Mouse (Mus musculus) 3134 (cell line): ENCODE measurements at regions not wholly inside any gene's neighbourhood (a gene's known extent, or its start where the extent isn't known, plus 50 kb on each side); places are given as distances from the start of the nearest gene placed in this dataset.
A peak's percentile ranks its signal among the peaks of the same experiment; 100 is the strongest.

ENCODE experiments used
- DNase-seq: peaks from one replicate; pipeline ENCODE4 v3.0.0-alpha.2; 2011; ENCODE audit warnings: low spot score; ENCODE audit not compliant: insufficient read length; ENCODE audit errors: extremely low read depth

DNA sequence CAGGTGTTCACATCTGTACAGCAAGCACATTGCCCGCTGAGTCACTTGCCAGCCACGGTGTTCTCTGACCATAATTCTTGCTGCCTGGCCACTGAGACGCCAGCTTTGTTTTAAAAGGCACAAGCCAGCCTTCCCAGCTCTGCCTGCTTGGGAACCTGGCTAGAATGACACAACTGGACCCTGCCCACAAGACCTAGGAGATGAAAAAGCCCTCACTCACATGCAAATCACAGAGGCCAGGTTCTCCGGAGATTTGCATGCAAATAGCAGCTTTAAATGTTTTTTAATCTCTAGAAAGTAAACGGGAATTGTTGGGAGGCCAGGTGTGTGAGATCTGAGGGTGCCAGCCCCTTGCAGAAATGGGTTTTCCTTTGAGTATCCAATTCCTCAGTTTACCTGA, 71.9 kb downstream of the 1810010D01Rik start:
- DNase-seq = no peak

DNA sequence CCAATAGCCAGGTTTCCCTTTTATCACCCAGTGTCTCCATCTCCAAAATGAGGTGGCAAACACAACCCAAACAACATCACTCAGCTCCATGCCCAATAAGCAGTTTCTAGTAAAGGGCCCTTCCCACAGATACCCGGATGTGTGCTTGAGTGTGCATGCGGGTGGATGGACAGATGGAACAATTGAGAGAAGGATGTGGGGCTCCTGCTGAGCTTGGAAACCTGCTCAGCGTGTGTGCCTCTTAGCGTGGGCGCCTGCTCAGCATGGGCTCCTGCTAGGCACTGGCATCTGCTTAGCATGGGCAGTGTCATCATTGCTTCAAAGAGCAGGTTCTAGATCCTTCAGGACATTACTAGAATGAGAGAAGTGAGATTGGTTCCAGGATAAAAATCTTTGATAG, 75.4 kb downstream of the 1810010D01Rik start:
- no peak for DNase-seq

GRCm38 (mm10) chr7:145131438-145132159, 76.3 kb downstream of the 1810010D01Rik start:
- peak; percentile 62 for DNase-seq

DNA sequence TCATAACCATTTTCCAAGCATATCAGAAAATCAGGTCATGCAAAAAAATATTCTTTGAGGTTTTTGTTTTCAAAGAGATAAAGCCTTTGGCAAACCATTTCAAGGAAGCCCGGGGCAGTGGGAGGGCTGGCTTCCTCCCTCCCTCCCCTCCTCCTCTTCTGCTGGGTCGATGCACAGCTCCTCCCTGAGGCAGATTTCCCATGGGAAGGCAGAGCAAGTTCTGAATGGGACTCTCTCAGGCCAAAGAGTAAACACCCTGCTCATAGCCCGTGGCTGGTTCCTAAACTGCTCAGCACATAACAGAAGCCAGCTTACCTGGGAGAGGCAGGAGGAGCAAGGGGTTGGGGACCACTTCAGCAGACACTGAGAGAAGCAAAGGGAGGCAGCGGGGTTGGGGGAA, 77.9 kb downstream of the 1810010D01Rik start:
- DNase-seq = no peak

DNA sequence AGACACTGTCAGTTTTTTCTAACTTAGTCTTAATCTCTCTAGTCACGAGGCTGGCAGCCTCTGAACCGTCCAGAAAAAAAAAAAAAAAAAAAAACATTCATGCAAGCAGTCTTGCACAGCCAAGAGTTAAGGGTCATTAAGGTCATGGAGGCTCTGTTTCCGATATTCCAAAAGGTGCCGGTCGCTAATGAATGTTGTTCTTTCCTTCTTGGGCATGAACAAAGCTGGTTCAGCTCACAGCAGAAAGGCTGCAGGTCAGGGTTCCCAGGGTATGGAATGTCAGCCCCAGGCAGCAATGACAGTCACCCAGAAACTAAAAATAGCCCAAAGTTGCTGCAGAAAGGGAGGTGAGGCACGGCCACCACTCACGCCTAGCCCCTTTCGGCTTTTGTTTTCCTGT, 80.3 kb downstream of the 1810010D01Rik start:
- DNase-seq = no peak

- DNase-seq = no peak
These were observed 80.7 kb downstream of the 1810010D01Rik start for GRCm38 (mm10) chr7:145127180-145127579.

- no peak for DNase-seq
These were observed 83.8 kb downstream of the 1810010D01Rik start for GRCm38 (mm10) chr7:145123996-145124601.

DNA sequence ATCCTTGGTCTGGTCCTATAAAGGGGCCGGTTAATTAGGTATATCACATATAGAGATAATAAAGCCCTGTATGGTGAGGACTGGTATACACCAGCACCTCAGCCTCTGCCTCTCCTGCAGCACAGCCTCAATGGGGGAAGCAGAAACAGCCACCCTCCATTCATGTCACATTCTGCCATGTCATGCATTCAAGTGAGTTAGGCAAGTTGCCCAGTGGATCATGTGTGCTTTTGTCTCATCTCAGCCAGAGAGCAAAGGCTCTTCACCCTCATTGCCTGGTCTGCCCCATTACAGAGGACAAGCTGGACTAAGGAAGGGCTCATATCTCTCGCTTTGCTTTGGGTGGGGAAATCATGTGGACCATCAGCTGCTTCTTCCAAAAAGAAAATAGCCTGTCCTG, 85.4 kb downstream of the 1810010D01Rik start:
- no peak for DNase-seq

DNA sequence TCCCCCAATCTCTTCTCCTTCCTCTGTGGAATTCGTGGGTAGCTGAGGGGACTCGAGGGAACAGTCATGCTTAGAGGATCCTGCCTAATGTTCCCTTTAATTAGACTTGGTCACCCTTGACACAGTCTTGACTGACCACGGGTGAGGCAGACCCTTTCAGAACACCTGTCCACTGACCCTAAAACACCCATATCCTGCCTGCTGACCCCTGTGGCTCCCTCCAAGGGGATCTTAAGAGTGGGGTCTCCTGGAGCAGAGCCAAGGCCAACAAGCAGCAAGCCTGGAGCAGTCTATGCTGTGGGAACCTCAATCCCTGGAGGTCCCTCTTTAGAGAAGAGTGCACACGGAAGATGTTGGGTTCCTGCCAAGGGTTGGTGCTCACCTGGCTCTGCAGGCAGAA, 89.5 kb downstream of the 1810010D01Rik start:
- DNase-seq = no peak

- DNase-seq = no peak
These were observed 93.3 kb downstream of the 1810010D01Rik start for GRCm38 (mm10) chr7:145114660-145115059.

- DNase-seq = no peak
These were observed 93.8 kb downstream of the 1810010D01Rik start for GRCm38 (mm10) chr7:145114145-145114544.

DNA sequence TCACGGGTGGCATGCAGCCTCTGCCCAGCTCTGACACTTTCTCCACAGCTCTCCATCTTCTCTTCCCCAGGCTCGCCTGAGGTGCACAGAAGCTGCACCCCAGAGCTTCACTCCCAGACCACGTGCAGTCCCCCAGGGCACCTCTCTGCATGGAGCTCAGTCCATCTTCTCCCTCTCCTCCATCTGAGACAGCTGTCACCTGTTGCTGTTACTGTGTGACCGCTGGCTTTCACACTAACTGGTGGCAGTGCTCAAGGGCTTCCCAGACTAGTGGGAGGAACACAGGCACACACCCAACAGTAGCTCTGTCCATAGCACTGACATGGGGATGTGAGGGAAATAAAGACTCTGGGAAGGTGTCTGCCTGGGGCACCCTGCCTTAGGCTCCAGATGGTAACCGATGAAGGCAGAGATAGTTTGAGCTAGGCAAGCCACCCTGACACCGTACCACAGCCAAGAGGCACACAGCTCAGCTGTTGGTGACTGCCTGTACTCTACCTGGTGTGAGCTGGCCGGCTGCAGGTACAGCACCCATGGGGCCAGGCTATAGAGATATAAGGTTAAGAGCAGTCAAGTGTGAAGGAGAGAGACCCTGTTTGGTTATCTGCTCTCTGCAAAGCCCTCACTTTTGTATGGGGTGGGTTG, 94.9 kb downstream of the 1810010D01Rik start:
- DNase-seq = no peak

DNA sequence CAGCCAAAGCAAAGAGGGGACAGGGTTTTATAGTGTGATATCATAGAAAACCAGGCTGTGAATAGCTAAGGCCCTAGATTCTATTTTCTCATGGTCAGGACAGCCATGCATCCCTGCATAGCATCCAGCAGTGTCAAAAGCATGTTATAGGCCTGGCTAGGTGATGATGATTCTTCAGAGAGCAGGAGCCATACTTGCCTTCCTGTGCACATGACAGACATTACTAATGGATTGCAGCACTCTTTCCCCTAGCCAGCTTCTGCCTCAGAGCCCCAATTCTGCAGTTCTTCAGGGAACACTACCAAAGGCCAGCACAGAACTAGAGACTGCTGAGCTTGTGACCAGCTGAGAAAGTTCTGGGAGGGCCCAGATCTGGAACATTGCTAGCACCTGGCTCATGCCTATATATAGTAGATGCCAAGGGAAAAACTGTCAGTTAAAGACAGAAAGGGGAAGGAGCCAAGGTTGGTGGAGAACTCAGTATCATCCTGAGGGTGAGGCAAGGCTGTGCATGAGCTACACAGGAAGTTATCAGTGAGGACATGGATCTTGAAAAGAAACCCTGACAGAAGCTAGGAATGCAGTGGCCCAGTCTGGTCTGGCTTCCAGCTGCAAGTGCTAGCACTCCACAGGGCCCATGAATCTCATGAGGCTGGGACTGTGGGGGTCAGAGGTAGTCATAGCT, 95.6 kb downstream of the 1810010D01Rik start:
- peak; percentile 27 for DNase-seq

DNA sequence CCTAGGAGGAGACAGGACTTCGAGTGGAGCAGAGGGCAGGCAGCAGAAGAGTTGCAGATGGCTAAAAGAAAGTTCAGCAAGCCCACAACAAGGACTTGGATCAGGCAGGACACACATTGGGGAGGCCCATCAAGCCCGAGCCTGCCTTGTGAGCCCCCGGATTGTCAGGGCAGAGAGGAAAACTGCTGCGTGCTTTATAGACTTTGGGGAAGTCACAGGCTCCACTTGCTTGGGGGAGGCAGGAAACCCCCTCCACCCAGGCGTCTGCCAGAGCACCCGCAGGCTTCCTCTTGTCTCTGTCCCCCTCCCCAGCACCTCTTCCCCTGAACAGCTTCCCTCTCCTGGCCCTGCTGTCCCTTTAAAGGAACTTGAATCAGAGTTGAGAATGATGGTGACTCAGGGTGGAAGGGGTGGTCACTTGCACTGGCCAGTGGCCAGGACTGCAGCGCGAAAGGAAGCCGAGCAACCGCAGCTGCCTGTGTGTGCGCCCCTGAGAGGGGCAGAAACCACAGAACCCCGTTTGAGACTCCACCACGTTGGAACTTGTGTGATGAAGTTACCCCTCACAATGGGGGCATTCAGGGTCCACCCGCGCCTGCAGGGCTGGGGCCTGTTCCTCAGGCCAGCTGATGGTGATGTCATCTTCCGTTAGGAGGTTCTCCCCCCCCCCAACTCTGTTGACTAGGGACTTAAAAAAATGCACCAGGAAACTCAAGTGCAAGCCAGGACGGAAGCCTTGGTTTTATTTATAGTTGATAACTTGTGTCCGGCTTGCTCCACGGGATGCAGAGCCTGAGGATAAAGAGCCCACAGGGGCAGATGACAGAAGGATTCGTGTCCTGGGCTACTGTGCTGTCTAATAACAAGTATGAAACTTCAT, 96.4 kb downstream of the 1810010D01Rik start:
- DNase-seq = peak; percentile 95

DNA sequence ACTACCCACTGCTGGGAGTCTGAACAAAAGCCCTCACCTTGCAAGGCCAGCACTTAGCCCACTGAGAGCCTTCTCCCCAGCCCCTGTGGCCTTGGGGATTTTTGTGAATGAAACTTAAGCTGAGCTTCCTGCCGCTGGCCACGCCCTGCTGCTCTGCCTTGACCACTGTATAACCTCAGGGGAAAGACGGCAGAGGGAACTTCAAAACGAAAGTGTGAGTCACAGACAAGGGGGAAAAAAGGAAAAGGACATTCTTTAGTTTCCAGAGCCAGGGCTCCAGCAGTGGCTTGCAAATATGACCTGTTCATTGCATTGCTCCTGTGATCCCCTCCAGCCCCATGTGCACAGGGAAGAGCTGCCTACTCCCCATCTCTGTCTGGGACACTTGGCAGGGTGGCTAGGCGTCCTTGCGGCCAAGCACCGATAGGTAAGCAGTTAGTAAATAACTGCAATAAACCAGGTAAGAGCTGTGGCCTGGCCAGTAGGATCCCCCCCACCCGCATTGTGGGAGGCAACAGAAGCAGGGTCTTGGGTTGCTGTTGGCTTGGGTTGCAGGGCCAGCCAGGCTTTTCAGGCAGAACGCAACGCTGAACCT, 97.2 kb downstream of the 1810010D01Rik start:
- peak; percentile 77 for DNase-seq

DNA sequence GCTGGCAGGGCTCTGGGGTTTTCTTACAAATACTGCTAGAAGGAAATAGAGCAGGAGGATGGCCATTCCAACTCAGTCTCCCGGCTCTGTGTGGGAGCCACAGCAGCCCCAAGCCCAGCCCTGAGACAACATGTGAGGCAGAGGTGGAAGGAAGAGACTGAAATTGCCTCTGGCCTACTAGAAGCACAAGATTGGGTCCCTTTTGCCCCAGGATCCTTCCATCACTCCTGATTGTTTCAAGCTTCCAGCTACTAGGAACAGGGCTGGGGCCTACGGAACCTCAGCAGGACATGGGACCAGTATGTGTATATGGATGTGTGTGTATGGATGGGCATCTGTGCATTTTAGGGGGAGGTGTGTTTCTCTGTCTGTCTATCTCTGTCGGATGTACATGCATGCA, 97.9 kb downstream of the 1810010D01Rik start:
- DNase-seq = no peak

GRCm38 (mm10) chr7:145109471-145109870, 98.4 kb downstream of the 1810010D01Rik start:
- no peak for DNase-seq

- DNase-seq = no peak
These were observed 98.9 kb downstream of the 1810010D01Rik start for GRCm38 (mm10) chr7:145108994-145109393.

DNA sequence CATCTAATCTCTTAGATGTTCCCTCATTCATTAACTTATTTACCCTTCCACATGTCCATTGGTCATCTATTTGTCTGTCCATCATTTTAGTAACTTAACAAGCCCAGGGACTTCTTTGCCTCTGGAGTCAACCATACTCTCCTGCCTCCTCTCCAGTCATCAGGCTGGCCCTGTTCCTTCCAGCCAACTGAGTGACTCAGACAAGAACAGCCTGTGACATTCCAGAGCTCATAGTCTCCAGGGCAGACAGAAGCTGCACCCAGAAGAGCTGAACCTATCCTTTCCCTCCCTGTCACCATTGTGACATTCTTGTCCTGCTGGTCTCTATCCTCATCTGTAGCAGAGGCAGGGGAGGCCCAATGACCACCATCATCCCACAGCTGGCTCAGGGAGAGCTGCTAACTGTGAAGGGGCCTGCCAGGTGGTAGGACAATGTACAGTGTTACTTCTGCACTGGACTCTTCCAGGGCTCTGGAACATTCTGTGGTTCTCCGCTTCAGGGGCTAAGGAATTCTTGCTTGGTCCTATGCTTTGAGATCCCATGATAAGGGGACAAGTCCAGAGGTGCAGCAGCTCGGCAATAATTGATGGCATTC, 100.2 kb downstream of the 1810010D01Rik start:
- DNase-seq = peak; percentile 70

- DNase-seq = peak; percentile 86
These were observed 101.4 kb downstream of the 1810010D01Rik start for GRCm38 (mm10) chr7:145106494-145106849.
